Mouse (Mus musculus): Measurements from ENCODE around the gene Acot1. TPM values are rescaled to one million over a fixed set of nuclear protein-coding genes. Genes with fewer than 3 reads are reported as not detected.
"Not testable (repeated sequence)": the region's sequence is repeated elsewhere in the genome, so short reads cannot be mapped to it uniquely, and the experiment has no call there.

Acot1 gene
- polyA plus RNA-seq, 1 experiment = 36.4 TPM

- Histone ChIP-seq H3K9ac (ENCODE audit: low read depth, poor library complexity, severe bottlenecking) (no peak overlapping the region), H3K36me3 (ENCODE audit: control insufficient read depth, insufficient read depth, low read length, poor library complexity, severe bottlenecking) (no peaks in the 10 kb centered on the region), H3K4me1 (ENCODE audit: control insufficient read depth, insufficient read depth, low read length) (no peaks in the 10 kb centered on the region), H3K27me3 (ENCODE audit: control insufficient read depth, insufficient read depth, low read length, poor library complexity, severe bottlenecking) (no peaks in the 10 kb centered on the region), H3K9me3 (replicated peaks; ENCODE audit: control insufficient read depth, insufficient read depth, low read length, poor library complexity, severe bottlenecking) (no peaks in the 10 kb centered on the region), H3K27ac (ENCODE audit: insufficient read depth, low read length) (no peak overlapping the region), H3K4me3 (ENCODE audit: low read depth, low read length) (no peak overlapping the region)
- TF ChIP-seq EP300 (IDR thresholded peaks at IDR 0.05; ENCODE audit: insufficient read depth, low read depth, low read length) = no peak
- no peak for TF ChIP-seq CTCF (IDR thresholded peaks at IDR 0.05; ENCODE audit: low read depth, low read length)
- TF ChIP-seq POLR2A (IDR thresholded peaks at IDR 0.05; ENCODE audit: insufficient read depth, low read length) = no peak
Observed at GRCm38 (mm10) chr12:83987242-83987582, 22.1 kb upstream of the Acot1 start.

GRCm38 (mm10) chr12:83987583-83988441 lies 21.5 kb upstream of the Acot1 start, which contains the start of gene Acot2:
TSS of gene Acot2 (plus strand) at chr12:83987861.
- peak within 1 kb of the TSS; percentile 68 for H3K9ac ChIP-seq (ENCODE audit: low read depth, poor library complexity, severe bottlenecking)
- no peak within 1 kb of the TSS for H3K27ac ChIP-seq (ENCODE audit: insufficient read depth, low read length)
- H3K36me3 ChIP-seq (ENCODE audit: control insufficient read depth, insufficient read depth, low read length, poor library complexity, severe bottlenecking) = no peaks in the 10 kb centered on the region
- H3K4me3 ChIP-seq (ENCODE audit: low read depth, low read length) = peak within 1 kb of the TSS; percentile 70
- TF ChIP-seq POLR2A (IDR thresholded peaks at IDR 0.05; ENCODE audit: insufficient read depth, low read length) = no peak
- peak; percentile 21 for TF ChIP-seq CTCF (IDR thresholded peaks at IDR 0.05; ENCODE audit: low read depth, low read length)
- no peaks in the 10 kb centered on the region for H3K27me3 ChIP-seq (ENCODE audit: control insufficient read depth, insufficient read depth, low read length, poor library complexity, severe bottlenecking)
- no peaks in the 10 kb centered on the region for H3K9me3 ChIP-seq (replicated peaks; ENCODE audit: control insufficient read depth, insufficient read depth, low read length, poor library complexity, severe bottlenecking)
- no peaks in the 10 kb centered on the region for H3K4me1 ChIP-seq (ENCODE audit: control insufficient read depth, insufficient read depth, low read length)

- Histone ChIP-seq H3K27ac (ENCODE audit: insufficient read depth, low read length) (no peak overlapping the region), H3K4me1 (ENCODE audit: control insufficient read depth, insufficient read depth, low read length) (no peaks in the 10 kb centered on the region), H3K36me3 (ENCODE audit: control insufficient read depth, insufficient read depth, low read length, poor library complexity, severe bottlenecking) (no peaks in the 10 kb centered on the region), H3K9ac (ENCODE audit: low read depth, poor library complexity, severe bottlenecking) (peak overlapping the region; percentile 68), H3K4me3 (ENCODE audit: low read depth, low read length) (peak overlapping the region; percentile 70), H3K9me3 (replicated peaks; ENCODE audit: control insufficient read depth, insufficient read depth, low read length, poor library complexity, severe bottlenecking) (no peaks in the 10 kb centered on the region), H3K27me3 (ENCODE audit: control insufficient read depth, insufficient read depth, low read length, poor library complexity, severe bottlenecking) (no peaks in the 10 kb centered on the region)
- TF ChIP-seq EP300 (IDR thresholded peaks at IDR 0.05; ENCODE audit: insufficient read depth, low read depth, low read length) (no peak), POLR2A (IDR thresholded peaks at IDR 0.05; ENCODE audit: insufficient read depth, low read length) (no peak), CTCF (IDR thresholded peaks at IDR 0.05; ENCODE audit: low read depth, low read length) (no peak)
Observed at GRCm38 (mm10) chr12:83988483-83988882, 20.8 kb upstream of the Acot1 start.

GRCm38 (mm10) chr12:83989378-83989777 lies 19.9 kb upstream of the Acot1 start:
- H3K27me3 ChIP-seq (ENCODE audit: control insufficient read depth, insufficient read depth, low read length, poor library complexity, severe bottlenecking) = no peaks in the 10 kb centered on the region
- H3K9me3 ChIP-seq (replicated peaks; ENCODE audit: control insufficient read depth, insufficient read depth, low read length, poor library complexity, severe bottlenecking) = no peaks in the 10 kb centered on the region
- H3K4me3 ChIP-seq (ENCODE audit: low read depth, low read length) = no peak overlapping the region
- H3K27ac ChIP-seq (ENCODE audit: insufficient read depth, low read length) = no peak overlapping the region
- H3K9ac ChIP-seq (ENCODE audit: low read depth, poor library complexity, severe bottlenecking) = no peak overlapping the region
- no peaks in the 10 kb centered on the region for H3K36me3 ChIP-seq (ENCODE audit: control insufficient read depth, insufficient read depth, low read length, poor library complexity, severe bottlenecking)
- no peaks in the 10 kb centered on the region for H3K4me1 ChIP-seq (ENCODE audit: control insufficient read depth, insufficient read depth, low read length)
- TF ChIP-seq EP300 (IDR thresholded peaks at IDR 0.05; ENCODE audit: insufficient read depth, low read depth, low read length) (no peak), CTCF (IDR thresholded peaks at IDR 0.05; ENCODE audit: low read depth, low read length) (peak; percentile 12)

GRCm38 (mm10) chr12:83997221-83997620 lies 12.1 kb upstream of the Acot1 start:
- TF ChIP-seq POLR2A (IDR thresholded peaks at IDR 0.05; ENCODE audit: insufficient read depth, low read length) = no peak
- TF ChIP-seq CTCF (IDR thresholded peaks at IDR 0.05; ENCODE audit: low read depth, low read length) = no peak
- no peak for TF ChIP-seq EP300 (IDR thresholded peaks at IDR 0.05; ENCODE audit: insufficient read depth, low read depth, low read length)
- no peaks in the 10 kb centered on the region for H3K36me3 ChIP-seq (ENCODE audit: control insufficient read depth, insufficient read depth, low read length, poor library complexity, severe bottlenecking)

GRCm38 (mm10) chr12:83998341-83999107 lies 10.8 kb upstream of the Acot1 start:
- H3K9me3 ChIP-seq (replicated peaks; ENCODE audit: control insufficient read depth, insufficient read depth, low read length, poor library complexity, severe bottlenecking) = peaks cover 12% of the 10 kb centered on the region
- H3K27me3 ChIP-seq (ENCODE audit: control insufficient read depth, insufficient read depth, low read length, poor library complexity, severe bottlenecking) = no peaks in the 10 kb centered on the region
- H3K36me3 ChIP-seq (ENCODE audit: control insufficient read depth, insufficient read depth, low read length, poor library complexity, severe bottlenecking) = no peaks in the 10 kb centered on the region
- no peak for TF ChIP-seq EP300 (IDR thresholded peaks at IDR 0.05; ENCODE audit: insufficient read depth, low read depth, low read length)
- no peak overlapping the region for H3K9ac ChIP-seq (ENCODE audit: low read depth, poor library complexity, severe bottlenecking)
- H3K27ac ChIP-seq (ENCODE audit: insufficient read depth, low read length) = no peak overlapping the region
- H3K4me1 ChIP-seq (ENCODE audit: control insufficient read depth, insufficient read depth, low read length) = no peaks in the 10 kb centered on the region
- H3K4me3 ChIP-seq (ENCODE audit: low read depth, low read length) = no peak overlapping the region

More at GRCm38 (mm10) chr12:83997221-83997620, 12.1 kb upstream of the Acot1 start:
- no peaks in the 10 kb centered on the region for H3K27me3 ChIP-seq (ENCODE audit: control insufficient read depth, insufficient read depth, low read length, poor library complexity, severe bottlenecking)
- no peaks in the 10 kb centered on the region for H3K4me1 ChIP-seq (ENCODE audit: control insufficient read depth, insufficient read depth, low read length)
- H3K4me3 ChIP-seq (ENCODE audit: low read depth, low read length) = no peak overlapping the region
- no peak overlapping the region for H3K27ac ChIP-seq (ENCODE audit: insufficient read depth, low read length)
- H3K9ac ChIP-seq (ENCODE audit: low read depth, poor library complexity, severe bottlenecking) = no peak overlapping the region
- H3K9me3 ChIP-seq (replicated peaks; ENCODE audit: control insufficient read depth, insufficient read depth, low read length, poor library complexity, severe bottlenecking) = peaks cover 5% of the 10 kb centered on the region

- not testable (repeated sequence) for H3K9ac ChIP-seq (ENCODE audit: low read depth, poor library complexity, severe bottlenecking); H3K27ac ChIP-seq (ENCODE audit: insufficient read depth, low read length); H3K4me1 ChIP-seq (ENCODE audit: control insufficient read depth, insufficient read depth, low read length); H3K36me3 ChIP-seq (ENCODE audit: control insufficient read depth, insufficient read depth, low read length, poor library complexity, severe bottlenecking); H3K27me3 ChIP-seq (ENCODE audit: control insufficient read depth, insufficient read depth, low read length, poor library complexity, severe bottlenecking); H3K4me3 ChIP-seq (ENCODE audit: low read depth, low read length)
- H3K9me3 ChIP-seq (replicated peaks; ENCODE audit: control insufficient read depth, insufficient read depth, low read length, poor library complexity, severe bottlenecking) = peaks cover 14% of the 10 kb centered on the region
Observed at GRCm38 (mm10) chr12:83999237-83999636, 10.1 kb upstream of the Acot1 start.
